Mouse (Mus musculus) myocyte (in vitro differentiated cells): Measurements from ENCODE around the gene Akr1c18. TPM values are rescaled to one million over a fixed set of nuclear protein-coding genes. Genes with fewer than 3 reads are reported as not detected.

Source experiments
- H3K27me3 ChIP-seq: one replicate; pipeline ENCODE4 v1.6.1; 2011; ENCODE audit not compliant: control insufficient read depth, insufficient read depth, insufficient read length
- H3K36me3 ChIP-seq: one replicate; pipeline ENCODE4 v1.6.1; 2011; ENCODE audit not compliant: control insufficient read depth, insufficient read depth
- H3K4me2 ChIP-seq: one replicate; pipeline ENCODE4 v1.6.1; 2011; ENCODE audit warnings: low read depth, control low read depth
- H3K4me3 ChIP-seq: one replicate; pipeline ENCODE4 v1.5.1; 2011; ENCODE audit warnings: mild to moderate bottlenecking, control low read depth, moderate library complexity
- H3K79me2 ChIP-seq: one replicate; pipeline ENCODE4 v1.6.1; 2011; ENCODE audit not compliant: control insufficient read depth, insufficient read depth
- H3ac ChIP-seq: one replicate; pipeline ENCODE4 v1.6.1; 2011; ENCODE audit not compliant: control insufficient read depth, insufficient read length
- CEBPB ChIP-seq: IDR thresholded peaks from 2 replicates; pipeline ENCODE4 v1.6.1; 2011; ENCODE audit warnings: mild to moderate bottlenecking, moderate library complexity; ENCODE audit not compliant: poor library complexity, insufficient read depth, severe bottlenecking
- E2F4 ChIP-seq: IDR thresholded peaks from one replicate; pipeline ENCODE4 v1.6.1; 2011; ENCODE audit warnings: mild to moderate bottlenecking, control low read depth, moderate library complexity; ENCODE audit not compliant: insufficient read depth
- MAX ChIP-seq: IDR thresholded peaks from one replicate; pipeline ENCODE4 v1.6.1; 2011; ENCODE audit warnings: low read depth, mild to moderate bottlenecking, control low read depth
- MYOD1 ChIP-seq, 3 experiments: IDR thresholded peaks; one replicate each; pipeline ENCODE4 v1.6.1; 2011; ENCODE audit warnings: control low read depth in 2 of 3, low read depth in 2 of 3, mild to moderate bottlenecking in 2 of 3, moderate library complexity in 1 of 3; ENCODE audit not compliant: insufficient read length in 2 of 3, control insufficient read depth in 1 of 3
- MYOG ChIP-seq, 3 experiments: IDR thresholded peaks; one replicate each; pipeline ENCODE4 v1.6.1; 2011; ENCODE audit warnings: control low read depth in 2 of 3, low read depth in 2 of 3, mild to moderate bottlenecking in 2 of 3; ENCODE audit not compliant: insufficient read length in 2 of 3, control insufficient read depth in 1 of 3, insufficient read depth in 1 of 3
- POLR2A ChIP-seq: IDR thresholded peaks from one replicate; pipeline ENCODE4 v1.6.1; 2011; ENCODE audit warnings: low read depth, mild to moderate bottlenecking, control low read depth, moderate library complexity; ENCODE audit not compliant: insufficient read length
- POLR2AphosphoS2 ChIP-seq: IDR thresholded peaks from one replicate; pipeline ENCODE4 v1.6.1; 2011; ENCODE audit warnings: low read depth, control low read depth; ENCODE audit not compliant: insufficient read length
- REST ChIP-seq: IDR thresholded peaks from one replicate; pipeline ENCODE4 v1.6.1; 2011; ENCODE audit warnings: mild to moderate bottlenecking, control low read depth, moderate library complexity; ENCODE audit not compliant: insufficient read depth, insufficient read length
- SRF ChIP-seq: IDR thresholded peaks from one replicate; pipeline ENCODE4 v1.6.1; 2011; ENCODE audit warnings: low read depth; ENCODE audit not compliant: control insufficient read depth, insufficient read length
- TCF12 ChIP-seq: IDR thresholded peaks from one replicate; pipeline ENCODE4 v1.6.1; 2011; ENCODE audit warnings: mild to moderate bottlenecking, control low read depth; ENCODE audit not compliant: poor library complexity, insufficient read depth, severe bottlenecking
- TCF3 ChIP-seq: IDR thresholded peaks from one replicate; pipeline ENCODE4 v1.6.1; 2011; ENCODE audit warnings: low read depth, control low read depth; ENCODE audit not compliant: insufficient read length
- USF1 ChIP-seq: IDR thresholded peaks from one replicate; pipeline ENCODE4 v1.6.1; 2011; ENCODE audit warnings: low read depth, mild to moderate bottlenecking, control low read depth, moderate library complexity
- polyA plus RNA-seq: library from polyadenylated mRNA; unstranded; fragments of >200 nt; fragmentation: generic; extraction: Trizol; gene quantifications from one replicate; pipeline ENCODE4 v1.2.1, GENCODE M21; 2012; ENCODE audit warnings: missing spikeins

Akr1c18 gene
- polyA plus RNA-seq, 1 experiment, result not detected

- no peak for TF ChIP-seq POLR2AphosphoS2
- no peak for TF ChIP-seq TCF3
- no peak for TF ChIP-seq CEBPB
- no peak for TF ChIP-seq MAX
- no peak for TF ChIP-seq MYOD1 (IDR thresholded peaks at IDR 0.05; ENCODE audit: control insufficient read depth in 1 of 3, insufficient read length in 2 of 3, low read depth in 2 of 3)
- TF ChIP-seq REST, result no peak
- TF ChIP-seq POLR2A, result no peak
- TF ChIP-seq TCF12, result no peak
- TF ChIP-seq E2F4, result no peak
- TF ChIP-seq USF1, result no peak
- TF ChIP-seq SRF, result no peak
- no peak for TF ChIP-seq MYOG (IDR thresholded peaks at IDR 0.05; ENCODE audit: control insufficient read depth in 1 of 3, insufficient read depth in 1 of 3, insufficient read length in 2 of 3, low read depth in 2 of 3)
- Histone ChIP-seq H3K27me3 (no peaks in the 10 kb centered on the region), H3K79me2 (no peaks in the 10 kb centered on the region), H3K4me3 (no peak overlapping the region), H3K36me3 (no peaks in the 10 kb centered on the region), H3ac (no peak overlapping the region), H3K4me2 (no peak overlapping the region)
These were observed 48.8 kb downstream of the Akr1c18 start for GRCm38 (mm10) chr13:4101691-4102090.

Other genes starting within 250 kb of the Akr1c18 start
- gene Net1, start 232.4 kb downstream of the Akr1c18 start, polyA plus RNA-seq, result 13.7 TPM
- gene Tubal3, start 232.4 kb downstream of the Akr1c18 start, polyA plus RNA-seq, result not detected
- not detected for gene Ucn3, start 205.3 kb downstream of the Akr1c18 start, polyA plus RNA-seq
- 0.05 TPM for gene Akr1c14, start 101.6 kb downstream of the Akr1c18 start, polyA plus RNA-seq
- 12.2 TPM for gene Akr1c13, start 40.5 kb upstream of the Akr1c18 start, polyA plus RNA-seq
- not detected for gene Akr1c19, start 78.0 kb upstream of the Akr1c18 start, polyA plus RNA-seq
- 2.1 TPM for gene Akr1c12, start 128.8 kb upstream of the Akr1c18 start, polyA plus RNA-seq